Mouse (Mus musculus) spleen, adult 2 months (tissue): Measurements from ENCODE around the gene Glo1.

Experiments
- CTCF ChIP-seq: fragments of 200-500 bp; IDR thresholded peaks from 2 replicates; pipeline ENCODE4 v1.5.1; 2011; ENCODE audit warnings: mild to moderate bottlenecking, inconsistent platforms; ENCODE audit not compliant: insufficient read depth, insufficient read length, insufficient replicate concordance; ENCODE audit errors: extremely low read depth
- POLR2A ChIP-seq: fragments of 200-500 bp; IDR thresholded peaks from 2 replicates; pipeline ENCODE4 v1.6.1; 2011; ENCODE audit warnings: low read depth, low read length, inconsistent platforms

DNA sequence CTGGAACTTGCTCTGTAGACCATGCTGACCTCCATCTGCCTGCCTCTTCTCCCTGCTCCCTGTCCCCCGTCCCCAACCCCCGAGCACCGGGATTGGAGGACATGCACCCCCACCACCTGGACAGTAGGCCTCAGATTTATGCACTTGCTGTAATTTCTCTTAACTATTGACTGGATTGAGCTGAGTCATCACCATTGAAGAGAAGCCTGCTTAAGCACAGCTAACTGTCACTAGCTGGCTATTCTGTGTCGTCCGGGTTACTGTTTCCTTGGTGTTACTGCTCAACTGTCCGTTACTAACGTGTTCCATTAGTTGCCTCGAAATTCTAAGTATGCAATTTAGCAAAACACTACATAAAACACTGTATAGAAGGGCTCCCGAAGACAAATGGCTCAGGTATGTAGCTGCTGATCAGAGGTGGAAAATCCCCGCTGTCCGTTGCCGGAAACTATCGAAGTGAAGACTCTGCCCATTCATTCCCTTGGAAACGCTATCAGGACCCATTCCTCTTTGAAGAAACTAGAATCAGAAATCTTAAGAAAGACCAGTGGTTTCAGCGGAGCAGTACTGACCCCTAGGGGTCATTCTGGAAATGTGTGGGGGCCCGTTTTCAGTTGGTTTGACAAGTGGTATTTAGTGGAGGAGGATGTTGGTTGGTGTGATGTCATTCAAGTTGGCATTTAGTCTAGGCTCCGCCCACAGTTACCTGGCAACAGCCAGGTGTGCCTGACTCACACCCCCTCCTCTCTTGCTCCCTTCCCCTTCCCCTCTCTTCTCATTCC lies 36.1 kb downstream of the Glo1 start:
- TF ChIP-seq CTCF (peak; percentile 18; the same call in 1 of the 2 replicates), POLR2A (no peak)
